Mouse (Mus musculus) embryonic facial prominence, embryonic 11.5 days (tissue): ENCODE results near the gene Slc22a3. TPM values are rescaled to one million over a fixed set of nuclear protein-coding genes. Genes with fewer than 3 reads are reported as not detected.

Experiments used
- ATAC-seq: fragments of 200-750 bp; cut with Nextera tagmentation; replicated peaks from 2 replicates; pipeline ENCODE4 v1.8.0; 2017; ENCODE audit warnings: low read depth; ENCODE audit not compliant: insufficient number of reproducible peaks, low FRiP score, low TSS enrichment
- DNase-seq: peaks from one replicate; pipeline ENCODE4 v3.0.0-alpha.2; 2015; ENCODE audit warnings: low spot score
- H3K27ac ChIP-seq: fragments of 300-500 bp; sonication (generic); replicated peaks from 2 replicates; pipeline ENCODE4 v1.5.1; 2014; ENCODE audit warnings: mild to moderate bottlenecking, low read depth, low read length, control low read depth
- H3K27me3 ChIP-seq: fragments of 300-500 bp; sonication (generic); 2 replicates; pipeline ENCODE4 v1.6.1; 2014; ENCODE audit warnings: mild to moderate bottlenecking, low read length, moderate library complexity, mixed read lengths; ENCODE audit not compliant: control insufficient read depth, insufficient read depth
- H3K36me3 ChIP-seq: fragments of 300-500 bp; sonication (generic); replicated peaks from 2 replicates; pipeline ENCODE4 v1.6.1; 2014; ENCODE audit warnings: low read depth, mild to moderate bottlenecking, low read length, moderate library complexity, mixed read lengths; ENCODE audit not compliant: control insufficient read depth, insufficient read depth
- H3K4me1 ChIP-seq: fragments of 300-500 bp; sonication (generic); 2 replicates; pipeline ENCODE4 v1.6.1; 2014; ENCODE audit warnings: low read length, mixed read lengths; ENCODE audit not compliant: control insufficient read depth, insufficient read depth
- H3K4me2 ChIP-seq: fragments of 300-500 bp; sonication (generic); 2 replicates; pipeline ENCODE4 v1.6.1; 2014; ENCODE audit warnings: low read depth, mild to moderate bottlenecking, control low read depth, low read length, moderate library complexity
- H3K4me3 ChIP-seq: fragments of 300-500 bp; sonication (generic); 2 replicates; pipeline ENCODE4 v1.5.1; 2014; ENCODE audit warnings: low read depth, low read length, control low read depth
- H3K9ac ChIP-seq: fragments of 300-500 bp; sonication (generic); replicated peaks from 2 replicates; pipeline ENCODE4 v1.6.1; 2014; ENCODE audit warnings: mild to moderate bottlenecking, control low read depth, low read length
- H3K9me3 ChIP-seq: fragments of 300-500 bp; sonication (generic); replicated peaks from 2 replicates; pipeline ENCODE4 v1.6.1; 2016; ENCODE audit warnings: mild to moderate bottlenecking, low read length, inconsistent platforms, mixed read lengths; ENCODE audit not compliant: control insufficient read depth
- WGBS: fragments of 180-500 bp; shearing (Covaris S2); extraction: QIAGEN DNeasy Blood & Tissue Kit; methylation state at CpG from one replicate; pipeline ENCODE4 v1.1.7; 2014; 5-methylcytosine and 5-hydroxymethylcytosine counted together
- polyA plus RNA-seq: library from polyadenylated mRNA; unstranded; fragments of >200 nt; fragmentation: Nextera tagmentation; extraction: Ambion mirVana; gene quantifications from 2 replicates; pipeline ENCODE4 v1.2.1, GENCODE M21; 2014

The Slc22a3 gene
- polyA plus RNA-seq, 1 experiment from 2014 or later: 0.21 TPM

DNA sequence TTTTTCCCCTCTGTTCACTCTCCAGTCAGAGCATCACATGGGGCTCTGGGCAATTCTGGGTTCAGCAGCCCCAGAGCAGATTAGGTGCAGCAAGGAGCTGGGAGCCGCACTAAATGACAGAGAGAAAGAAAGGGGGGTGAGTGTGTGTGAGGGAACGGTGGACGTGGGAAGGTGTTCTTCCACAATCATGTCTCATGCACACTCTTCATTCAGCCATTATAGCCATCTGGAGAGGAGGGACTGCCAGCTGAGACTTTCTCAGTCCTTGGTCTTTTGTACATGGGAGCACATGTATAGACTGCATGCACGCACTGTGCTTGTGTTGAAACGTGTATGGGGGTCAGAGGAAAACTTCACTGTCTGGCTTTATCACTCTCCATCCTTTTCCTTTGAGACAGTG is 17.6 kb downstream of the Slc22a3 start:
- Histone ChIP-seq H3K36me3 (no peaks in the 10 kb centered on the region), H3K4me1 (no peaks in the 10 kb centered on the region), H3K9me3 (no peaks in the 10 kb centered on the region), H3K27me3 (no peaks in the 10 kb centered on the region), H3K4me3 (no peak overlapping the region), H3K9ac (no peak overlapping the region), H3K4me2 (no peak overlapping the region), H3K27ac (no peak overlapping the region)
- ATAC-seq (no peak), DNase-seq (no peak)
- 77% methylated on average over 5 of the region's 5 CpGs for WGBS

DNA sequence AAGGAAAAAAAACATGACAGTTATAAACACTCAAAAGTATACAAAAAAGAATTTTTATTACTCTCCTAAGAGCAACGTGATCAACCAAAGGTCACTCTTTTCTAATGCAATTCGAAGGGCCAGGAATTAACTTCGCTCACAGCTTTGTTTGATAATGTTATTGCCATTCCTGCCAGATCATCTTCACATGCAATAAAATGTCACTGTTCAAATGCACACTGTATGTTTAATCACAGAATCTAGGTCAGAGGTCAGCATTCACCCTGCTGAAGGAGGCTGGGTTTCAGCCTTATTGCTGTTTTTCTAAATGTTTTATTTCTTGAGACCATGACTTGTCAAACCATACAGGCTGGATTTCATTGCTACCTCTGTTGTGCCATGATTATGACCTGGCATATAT is 21.8 kb downstream of the Slc22a3 start:
- 84% methylated on average over 3 of the region's 3 CpGs for WGBS
- ATAC-seq (no peak), DNase-seq (no peak)
- Histone ChIP-seq H3K27me3 (no peaks in the 10 kb centered on the region), H3K4me3 (no peak overlapping the region), H3K27ac (no peak overlapping the region), H3K36me3 (no peaks in the 10 kb centered on the region), H3K9me3 (no peaks in the 10 kb centered on the region), H3K4me2 (no peak overlapping the region), H3K9ac (no peak overlapping the region), H3K4me1 (no peaks in the 10 kb centered on the region)

DNA sequence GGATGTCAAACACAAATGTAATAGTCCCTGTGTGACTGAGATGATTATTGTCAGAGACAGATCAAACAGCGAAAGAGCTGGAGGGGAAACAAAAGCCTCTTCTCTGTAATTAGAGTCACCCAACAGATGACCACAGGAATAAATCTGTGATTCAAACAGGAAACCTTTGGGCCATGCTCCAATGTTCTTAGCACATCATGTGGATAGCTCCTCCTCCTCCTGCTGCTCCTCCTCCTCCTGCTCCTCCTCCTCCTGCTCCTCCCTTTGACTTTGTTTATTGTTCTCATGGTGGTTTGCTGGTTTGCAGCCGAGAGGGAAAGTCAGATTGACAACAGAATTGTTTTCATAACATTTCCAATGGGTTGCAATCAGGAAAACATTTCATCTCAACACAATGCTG is 28.1 kb downstream of the Slc22a3 start:
- no peak overlapping the region for H3K27ac ChIP-seq
- H3K9ac ChIP-seq: no peak overlapping the region
- DNase-seq (peak; percentile 2), ATAC-seq (no peak)
- no peaks in the 10 kb centered on the region for H3K4me1 ChIP-seq
- no peaks in the 10 kb centered on the region for H3K9me3 ChIP-seq
- H3K4me2 ChIP-seq: no peak overlapping the region
- H3K4me3 ChIP-seq: no peak overlapping the region
- no peaks in the 10 kb centered on the region for H3K27me3 ChIP-seq
- 39% methylated on average over 2 of the region's 2 CpGs for WGBS
- H3K36me3 ChIP-seq: no peaks in the 10 kb centered on the region

DNA sequence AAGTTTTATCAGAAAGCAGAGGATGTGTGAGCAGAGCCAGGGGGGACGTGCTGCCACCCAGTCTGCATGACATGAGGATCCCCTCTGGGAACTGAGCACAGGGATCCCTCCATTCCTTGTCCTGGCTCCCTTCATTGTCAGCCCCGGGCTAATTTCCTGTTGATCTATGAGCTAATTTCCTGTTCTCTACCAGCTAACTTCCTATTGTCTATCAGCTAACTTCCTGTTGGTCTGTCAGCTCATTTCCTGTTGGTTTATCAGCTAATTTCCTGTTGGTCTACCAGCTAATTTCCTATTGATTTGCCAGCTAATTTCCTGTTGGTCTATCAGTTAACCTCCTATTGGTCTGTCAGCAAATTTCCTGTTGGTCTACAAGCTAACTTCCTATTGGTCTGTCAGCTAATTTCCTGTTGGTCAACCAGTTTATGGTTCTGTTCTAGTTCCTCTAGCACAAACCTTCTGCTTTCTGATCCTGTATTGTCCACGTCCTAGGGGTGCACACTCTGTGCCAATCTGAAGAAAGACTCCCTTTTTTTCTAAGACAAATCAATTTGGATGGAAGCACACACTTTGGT is 32.9 kb downstream of the Slc22a3 start:
- no peaks in the 10 kb centered on the region for H3K4me1 ChIP-seq
- WGBS: 76% methylated on average over 3 of the region's 3 CpGs

DNA sequence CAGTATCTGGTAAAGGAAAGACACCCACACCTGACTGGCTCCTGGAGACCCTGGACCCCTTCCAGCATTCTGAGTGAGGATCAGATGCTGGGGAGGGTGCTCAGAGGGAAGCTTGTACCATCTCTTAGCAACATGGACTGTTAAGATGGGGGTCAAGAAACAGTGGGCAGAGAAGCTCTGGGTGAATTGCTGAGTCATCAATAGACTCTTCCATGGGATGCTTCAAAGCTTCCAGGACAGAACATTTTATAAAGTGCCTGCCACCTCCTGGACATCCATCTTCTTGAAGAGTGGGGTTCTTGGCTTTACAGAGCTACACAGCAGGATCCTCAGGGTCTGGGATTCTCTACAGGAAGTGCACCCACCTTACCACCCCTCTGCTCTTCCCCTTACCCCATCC is 35.0 kb downstream of the Slc22a3 start:
- H3K4me3 ChIP-seq: no peak overlapping the region
- H3K27ac ChIP-seq: no peak overlapping the region
- H3K4me1 ChIP-seq: no peaks in the 10 kb centered on the region
- no peaks in the 10 kb centered on the region for H3K36me3 ChIP-seq
- ATAC-seq (no peak), DNase-seq (no peak)
- no peaks in the 10 kb centered on the region for H3K27me3 ChIP-seq
- no peaks in the 10 kb centered on the region for H3K9me3 ChIP-seq
- H3K9ac ChIP-seq: no peak overlapping the region
- H3K4me2 ChIP-seq: no peak overlapping the region

More for the DNA sequence above, 32.9 kb downstream of the Slc22a3 start:
- Histone ChIP-seq H3K4me3 (no peak overlapping the region), H3K9ac (no peak overlapping the region), H3K27me3 (no peaks in the 10 kb centered on the region), H3K9me3 (no peaks in the 10 kb centered on the region), H3K36me3 (no peaks in the 10 kb centered on the region), H3K27ac (no peak overlapping the region), H3K4me2 (no peak overlapping the region)
- no peak for ATAC-seq
- no peak for DNase-seq

DNA sequence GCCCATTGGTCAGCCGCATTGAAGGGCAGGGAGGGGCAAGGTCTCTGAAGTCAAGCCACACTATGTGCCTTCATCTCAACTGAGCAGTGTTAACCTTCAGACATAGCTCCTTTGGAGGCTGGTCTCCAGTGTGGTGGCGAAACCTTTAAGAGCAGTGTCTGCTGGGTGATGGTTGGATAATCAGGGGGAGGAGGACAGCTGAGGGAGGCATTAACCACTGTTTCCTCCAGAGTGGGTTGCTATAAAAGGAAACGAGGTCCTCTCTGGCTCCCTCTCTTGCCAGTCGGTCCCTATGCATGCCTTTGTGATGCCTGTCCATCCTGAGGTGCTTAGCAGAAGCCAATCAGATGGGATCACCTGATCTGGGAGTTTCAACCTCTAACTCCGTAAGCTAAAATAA is 38.8 kb downstream of the Slc22a3 start:
- Histone ChIP-seq H3K4me2 (no peak overlapping the region), H3K27me3 (no peaks in the 10 kb centered on the region), H3K9me3 (no peaks in the 10 kb centered on the region), H3K27ac (no peak overlapping the region), H3K9ac (no peak overlapping the region), H3K4me1 (no peaks in the 10 kb centered on the region), H3K36me3 (no peaks in the 10 kb centered on the region), H3K4me3 (no peak overlapping the region)
- WGBS: 80% methylated on average over 5 of the region's 5 CpGs
- ATAC-seq (no peak), DNase-seq (no peak)

DNA sequence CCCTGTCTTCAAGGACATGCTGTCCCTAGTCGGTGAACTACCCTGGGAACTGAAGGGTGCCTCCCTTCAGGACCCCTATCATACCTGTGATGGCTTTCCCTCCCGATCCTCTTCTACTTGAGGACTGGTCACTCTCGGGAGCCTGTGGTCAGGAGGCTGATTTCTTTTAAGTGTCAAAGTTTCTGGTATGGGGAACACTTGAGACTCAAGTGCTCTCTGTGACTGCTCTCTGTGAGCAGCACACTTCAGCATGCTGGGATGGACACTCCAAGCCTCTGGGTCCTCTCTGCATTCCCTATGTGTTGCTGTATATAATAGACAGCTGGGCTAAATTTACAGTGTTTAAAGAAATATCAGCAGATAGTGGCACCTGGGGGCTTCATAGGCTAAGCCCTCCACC is 39.9 kb downstream of the Slc22a3 start:
- Histone ChIP-seq H3K27ac (no peak overlapping the region), H3K4me3 (no peak overlapping the region), H3K4me1 (no peaks in the 10 kb centered on the region), H3K9me3 (no peaks in the 10 kb centered on the region), H3K9ac (no peak overlapping the region), H3K27me3 (no peaks in the 10 kb centered on the region), H3K4me2 (no peak overlapping the region), H3K36me3 (no peaks in the 10 kb centered on the region)
- ATAC-seq: no peak
- WGBS: 79% methylated on average over 3 of the region's 3 CpGs
- DNase-seq: no peak

DNA sequence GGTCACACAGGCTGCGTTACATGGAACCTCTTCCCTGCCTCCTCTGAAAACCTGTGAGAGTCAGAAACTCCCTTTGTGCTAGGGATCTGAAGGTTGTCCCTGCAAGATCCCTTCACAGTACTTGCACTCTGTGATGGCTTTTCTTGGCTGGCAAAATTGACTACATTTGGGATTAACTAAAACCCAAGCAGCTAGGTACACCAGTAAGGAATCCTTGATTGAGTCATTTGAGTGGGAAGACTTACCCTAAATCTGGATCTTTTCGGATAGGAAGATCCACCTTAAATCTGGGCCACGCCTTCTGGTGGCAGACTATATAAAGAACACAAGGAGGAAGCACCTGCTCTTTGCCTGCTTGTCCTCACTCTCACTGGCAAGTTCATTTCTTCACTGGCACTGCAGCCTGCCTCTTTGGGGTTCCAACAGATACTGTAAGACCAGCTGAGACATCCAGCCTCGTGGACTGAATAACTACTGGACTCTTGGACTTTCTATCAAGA is 41.0 kb downstream of the Slc22a3 start:
- H3K4me3 ChIP-seq: no peak overlapping the region
- no peak overlapping the region for H3K9ac ChIP-seq
- H3K36me3 ChIP-seq: no peaks in the 10 kb centered on the region
- no peak overlapping the region for H3K4me2 ChIP-seq
- no peaks in the 10 kb centered on the region for H3K9me3 ChIP-seq
- ATAC-seq (no peak), DNase-seq (no peak)
- no peaks in the 10 kb centered on the region for H3K4me1 ChIP-seq
- no peak overlapping the region for H3K27ac ChIP-seq
- no peaks in the 10 kb centered on the region for H3K27me3 ChIP-seq
- 73% methylated on average over 4 of the region's 4 CpGs for WGBS
